Mouse (Mus musculus): Measurements from ENCODE around the gene Fpr1. TPM values are rescaled to one million over a fixed set of nuclear protein-coding genes. Genes with fewer than 3 reads are reported as not detected.

Gene Fpr1
- polyA plus RNA-seq, 1 experiment = not detected

GRCm38 (mm10) chr17:17826751-17827657 lies 56.7 kb downstream of the Fpr1 start, which contains the start of gene Spaca6:
Gene Spaca6, plus strand, starts transcription at chr17:17827158.
- peak in 1 of 2 experiments; percentile 93 for DNase-seq (ENCODE audit: extremely low spot score in 1 of 2, low spot score in 1 of 2)

Other genes starting within 250 kb of the Fpr1 start
- gene Vmn2r90, start 180.2 kb downstream of the Fpr1 start, polyA plus RNA-seq (2012; rRNA removed) = not detected in 2 replicates
- gene Spaca6, start 56.8 kb downstream of the Fpr1 start, polyA plus RNA-seq (2012; rRNA removed) = 111 and 119 TPM in 2 replicates
- gene Has1, start 28.7 kb downstream of the Fpr1 start, polyA plus RNA-seq (2012; rRNA removed) = 0.46 and 0.57 TPM in 2 replicates
- 0.44 and 0.58 TPM in 2 replicates for gene Fpr2, start 3.9 kb upstream of the Fpr1 start, polyA plus RNA-seq (2012; rRNA removed)
- not detected in 2 replicates for gene Fpr3, start 3.9 kb upstream of the Fpr1 start, polyA plus RNA-seq (2012; rRNA removed)
- not detected in 2 replicates for gene Fpr-rs4, start 137.8 kb upstream of the Fpr1 start, polyA plus RNA-seq (2012; rRNA removed)
- gene Vmn2r124, start 165.5 kb upstream of the Fpr1 start, polyA plus RNA-seq (2012; rRNA removed) = not detected in 2 replicates
- gene Vmn2r91, start 201.1 kb upstream of the Fpr1 start, polyA plus RNA-seq (2012; rRNA removed) = not detected in 2 replicates

All from frontal cortex, adult 2 months (tissue).